Mouse (Mus musculus): ENCODE results near the gene Tgif2. TPM values are rescaled to one million over a fixed set of nuclear protein-coding genes. Genes with fewer than 3 reads are reported as not detected.
"Not testable (repeated sequence)": the region's sequence is repeated elsewhere in the genome, so short reads cannot be mapped to it uniquely, and the experiment has no call there.

Gene Tgif2
- polyA plus RNA-seq, 1 experiment = 5.1 TPM

DNA sequence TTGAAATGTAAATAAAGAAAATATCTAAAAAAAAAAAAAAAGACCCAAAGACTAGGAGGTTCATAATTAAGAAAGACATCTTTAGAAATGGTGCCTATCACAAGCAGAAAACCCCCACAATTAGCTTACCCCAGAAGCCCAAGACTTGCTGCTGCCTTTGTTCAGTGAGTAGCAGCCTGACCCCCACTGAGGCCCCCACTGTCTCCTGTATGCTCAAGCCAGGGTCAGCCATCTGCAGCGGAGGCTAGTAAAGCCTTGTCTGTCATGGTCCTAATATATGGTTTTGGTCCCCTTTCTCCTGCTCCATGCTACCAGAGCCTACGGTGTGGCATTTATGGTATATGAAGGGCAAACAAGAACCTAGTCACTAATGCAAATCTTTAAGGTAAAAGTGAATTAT is 61.5 kb downstream of the Tgif2 start:
- no peak overlapping the region for H3K4me3 ChIP-seq (replicated peaks)
- peaks cover 51% of the 10 kb centered on the region for H3K4me1 ChIP-seq
- peaks cover 1% of the 10 kb centered on the region for H3K27me3 ChIP-seq (replicated peaks)
- no peaks in the 10 kb centered on the region for H3K9me3 ChIP-seq
- H3K36me3 ChIP-seq (replicated peaks; ENCODE audit: low read length) = no peaks in the 10 kb centered on the region
- TF ChIP-seq GATA1 (IDR thresholded peaks at IDR 0.05; ENCODE audit: borderline replicate concordance, low read length) (no peak), FLI1 (IDR thresholded peaks at IDR 0.05; ENCODE audit: low read length) (no peak)

DNA sequence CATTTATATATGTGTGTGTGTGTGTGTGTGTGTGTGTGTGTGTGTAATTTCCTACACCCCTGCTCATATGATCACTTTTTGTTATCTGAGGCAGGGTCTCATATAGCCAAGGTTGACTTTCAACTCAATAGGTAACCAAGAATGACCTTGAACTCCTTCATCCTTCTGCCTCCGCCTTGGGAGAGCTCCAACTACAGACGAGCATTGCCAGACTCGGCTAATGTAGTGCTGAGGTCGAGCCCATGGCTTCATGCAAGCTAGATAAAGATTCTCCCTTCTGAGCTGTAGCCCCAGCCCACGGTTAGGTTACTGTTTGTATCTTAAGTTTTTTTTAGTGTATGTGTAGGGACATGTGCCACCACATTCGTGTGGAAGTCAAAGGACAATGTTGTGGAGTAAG is 62.1 kb downstream of the Tgif2 start:
- peaks cover 1% of the 10 kb centered on the region for H3K27me3 ChIP-seq (replicated peaks)
- no peak overlapping the region for H3K4me3 ChIP-seq (replicated peaks)
- no peaks in the 10 kb centered on the region for H3K36me3 ChIP-seq (replicated peaks; ENCODE audit: low read length)
- no peak for TF ChIP-seq GATA1 (IDR thresholded peaks at IDR 0.05; ENCODE audit: borderline replicate concordance, low read length)
- TF ChIP-seq FLI1 (IDR thresholded peaks at IDR 0.05; ENCODE audit: low read length) = no peak
- H3K4me1 ChIP-seq = peaks cover 46% of the 10 kb centered on the region
- no peaks in the 10 kb centered on the region for H3K9me3 ChIP-seq

DNA sequence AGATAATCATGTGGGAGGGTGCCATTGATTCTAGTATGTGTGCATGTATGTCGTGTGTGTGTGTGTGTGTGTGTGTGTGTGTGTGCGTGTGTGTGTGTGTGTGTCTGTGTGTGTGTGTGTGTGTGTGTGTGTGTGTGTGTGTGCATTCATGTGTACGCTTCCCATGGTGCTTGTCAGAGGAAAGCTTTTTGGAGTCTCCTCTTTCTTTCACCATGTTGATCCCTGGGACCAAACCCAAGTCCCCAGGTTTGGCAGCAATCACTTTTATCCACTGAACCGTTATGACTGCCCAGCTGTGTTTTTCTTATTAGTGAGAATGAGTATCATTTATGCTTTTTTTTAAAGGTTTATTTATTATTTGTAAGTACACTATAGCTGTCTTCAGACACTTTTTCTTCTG is 62.6 kb downstream of the Tgif2 start:
- H3K9me3 ChIP-seq; H3K4me3 ChIP-seq (replicated peaks); H3K27me3 ChIP-seq (replicated peaks); H3K36me3 ChIP-seq (replicated peaks; ENCODE audit: low read length): not testable (repeated sequence)
- H3K4me1 ChIP-seq = peaks cover 47% of the 10 kb centered on the region

DNA sequence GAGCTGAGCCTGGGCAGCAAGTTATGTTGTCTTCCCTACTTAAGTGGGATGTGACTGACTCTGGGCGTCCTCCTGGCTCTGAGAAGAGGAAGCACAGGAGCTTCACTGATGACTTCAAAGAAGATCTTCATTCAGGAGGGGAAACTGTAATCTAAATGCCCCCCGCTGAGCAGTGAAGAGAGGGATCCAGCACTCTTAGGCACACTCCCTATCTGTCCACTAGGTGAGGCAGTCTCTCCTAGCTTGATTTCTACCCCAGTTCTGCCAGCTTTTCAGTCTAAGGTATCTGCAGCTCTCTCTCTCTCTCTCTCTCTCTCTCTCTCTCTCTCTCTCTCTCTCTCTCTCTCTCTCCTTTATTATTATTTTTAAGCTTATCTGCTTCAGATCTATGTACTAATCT is 63.6 kb downstream of the Tgif2 start:
- Histone ChIP-seq H3K4me1 (peaks cover 38% of the 10 kb centered on the region), H3K4me3 (replicated peaks) (no peak overlapping the region), H3K36me3 (replicated peaks; ENCODE audit: low read length) (no peaks in the 10 kb centered on the region), H3K27me3 (replicated peaks) (no peaks in the 10 kb centered on the region), H3K9me3 (no peaks in the 10 kb centered on the region)
- TF ChIP-seq FLI1 (IDR thresholded peaks at IDR 0.05; ENCODE audit: low read length) = no peak
- TF ChIP-seq GATA1 (IDR thresholded peaks at IDR 0.05; ENCODE audit: borderline replicate concordance, low read length) = no peak

Other genes starting within 250 kb of the Tgif2 start
- gene Dlgap4, start 226.3 kb upstream of the Tgif2 start, polyA plus RNA-seq (2012; ENCODE audit: insufficient read depth, low replicate concordance) = 185 and 337 TPM in 2 replicates
- 143 and 182 TPM in 2 replicates for gene Myl9, start 64.6 kb upstream of the Tgif2 start, polyA plus RNA-seq (2012; ENCODE audit: insufficient read depth, low replicate concordance)
- gene 4930518I15Rik, start 17.9 kb downstream of the Tgif2 start, polyA plus RNA-seq (2012; ENCODE audit: insufficient read depth, low replicate concordance) = 0.13 TPM in 1 of 2 replicates, not detected in the other
- 175 and 255 TPM in 2 replicates for gene Rab5if, start 23.1 kb downstream of the Tgif2 start, polyA plus RNA-seq (2012; ENCODE audit: insufficient read depth, low replicate concordance)
- gene Sla2, start 47.2 kb downstream of the Tgif2 start, polyA plus RNA-seq (2012; ENCODE audit: insufficient read depth, low replicate concordance) = 86.1 and 150 TPM in 2 replicates
- gene Ndrg3, start 152.0 kb downstream of the Tgif2 start, polyA plus RNA-seq (2012; ENCODE audit: insufficient read depth, low replicate concordance) = 1.1 and 3.3 TPM in 2 replicates
- gene Dsn1, start 167.1 kb downstream of the Tgif2 start, polyA plus RNA-seq (2012; ENCODE audit: insufficient read depth, low replicate concordance) = 0.73 TPM in 1 of 2 replicates, not detected in the other
- 3.8 and 5.8 TPM in 2 replicates for gene Soga1, start 239.2 kb downstream of the Tgif2 start, polyA plus RNA-seq (2012; ENCODE audit: insufficient read depth, low replicate concordance)
- not detected in 2 replicates for gene Tldc2, start 247.0 kb downstream of the Tgif2 start, polyA plus RNA-seq (2012; ENCODE audit: insufficient read depth, low replicate concordance)